Mouse (Mus musculus) liver, embryonic 12.5 days (tissue): ENCODE measurements around the gene Il22ra2. TPM values are rescaled to one million over a fixed set of nuclear protein-coding genes. Genes with fewer than 3 reads are reported as not detected.
"Not testable (repeated sequence)": the region's sequence is repeated elsewhere in the genome, so short reads cannot be mapped to it uniquely, and the experiment has no call there.

Experiments
- ATAC-seq: fragments of 200-750 bp; cut with Nextera tagmentation; 2 replicates; pipeline ENCODE4 v1.8.0; 2017; ENCODE audit warnings: moderate number of reproducible peaks, mild to moderate bottlenecking, moderate library complexity
- H3K27ac ChIP-seq: fragments of 300-500 bp; sonication (generic); 2 replicates; pipeline ENCODE4 v1.5.1; 2016; ENCODE audit warnings: mild to moderate bottlenecking
- H3K27me3 ChIP-seq: fragments of 300-500 bp; sonication (generic); replicated peaks from 2 replicates; pipeline ENCODE4 v1.6.1; 2016; ENCODE audit warnings: mild to moderate bottlenecking, moderate library complexity
- H3K36me3 ChIP-seq: fragments of 300-500 bp; sonication (generic); 2 replicates; pipeline ENCODE4 v1.6.1; 2016; ENCODE audit warnings: mild to moderate bottlenecking, moderate library complexity
- H3K4me1 ChIP-seq: fragments of 300-500 bp; sonication (generic); 2 replicates; pipeline ENCODE4 v1.6.1; 2016
- H3K4me2 ChIP-seq: fragments of 300-500 bp; sonication (generic); 2 replicates; pipeline ENCODE4 v1.6.1; 2016; ENCODE audit warnings: mild to moderate bottlenecking, moderate library complexity
- H3K4me3 ChIP-seq: fragments of 300-500 bp; sonication (generic); 2 replicates; pipeline ENCODE4 v1.5.1; 2016; ENCODE audit warnings: mild to moderate bottlenecking, moderate library complexity
- H3K9ac ChIP-seq: fragments of 300-500 bp; sonication (generic); 2 replicates; pipeline ENCODE4 v1.6.1; 2016; ENCODE audit warnings: mild to moderate bottlenecking, moderate library complexity
- H3K9me3 ChIP-seq: fragments of 300-500 bp; sonication (generic); replicated peaks from 2 replicates; pipeline ENCODE4 v1.6.1; 2016; ENCODE audit warnings: mild to moderate bottlenecking, moderate library complexity
- WGBS: fragments of 180-500 bp; shearing (Covaris S2); methylation state at CpG from one replicate; pipeline ENCODE4 v1.1.7; 2016; ENCODE audit not compliant: insufficient replicate concordance; 5-methylcytosine and 5-hydroxymethylcytosine counted together
- polyA plus RNA-seq: library from polyadenylated mRNA; unstranded; fragments of >200 nt; fragmentation: Nextera tagmentation; extraction: Ambion mirVana; gene quantifications from 2 replicates; pipeline ENCODE4 v1.2.1, GENCODE M21; 2016

The Il22ra2 gene
- polyA plus RNA-seq, 1 experiment from 2014 or later, result not detected

DNA sequence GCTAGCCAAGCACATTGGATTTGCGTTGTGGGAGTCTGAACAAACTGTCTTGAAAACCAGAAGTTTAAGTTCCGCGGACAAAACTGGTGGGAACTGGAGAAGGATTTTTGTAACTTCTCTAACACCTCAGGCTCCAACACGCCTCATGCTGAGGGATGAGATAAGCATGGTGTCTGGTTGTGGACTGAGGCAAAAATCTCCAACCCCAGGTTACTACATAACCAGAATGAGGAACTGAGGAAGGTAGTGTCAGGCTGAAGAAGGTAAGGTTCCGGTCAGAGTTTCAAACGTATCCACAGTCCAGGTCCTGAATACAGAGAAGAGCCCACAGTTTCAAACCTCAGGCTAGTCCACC, 30.5 kb upstream of the Il22ra2 start:
- Histone ChIP-seq H3K4me1 (peaks cover 73% of the 10 kb centered on the region), H3K36me3 (no peaks in the 10 kb centered on the region), H3K9me3 (no peaks in the 10 kb centered on the region), H3K27ac (peak overlapping the region; percentile 80), H3K4me2 (peak overlapping the region; percentile 83), H3K4me3 (peak overlapping the region; percentile 72), H3K9ac (peak overlapping the region; percentile 40; the same call in 1 of the 2 replicates), H3K27me3 (no peaks in the 10 kb centered on the region)
- 10% methylated on average over 6 of the region's 6 CpGs for WGBS
- peak; percentile 50 for ATAC-seq

- ATAC-seq, result peak; percentile 98
- H3K9ac ChIP-seq, result peak within 1 kb of the TSS; percentile 78
- no peaks in the 10 kb centered on the region for H3K27me3 ChIP-seq
- no peaks in the 10 kb centered on the region for H3K9me3 ChIP-seq
- H3K4me2 ChIP-seq, result peak within 1 kb of the TSS; percentile 83
- H3K4me3 ChIP-seq, result peak within 1 kb of the TSS; percentile 72
- peak within 1 kb of the TSS; percentile 80 for H3K27ac ChIP-seq
- 1% methylated on average over 52 of the region's 52 CpGs for WGBS
- peaks cover 73% of the 10 kb centered on the region for H3K4me1 ChIP-seq
- no peaks in the 10 kb centered on the region for H3K36me3 ChIP-seq
Measured at GRCm38 (mm10) chr10:19591641-19592441, 30.0 kb upstream of the Il22ra2 start, which contains the start of gene Ifngr1. Gene Ifngr1, plus strand, starts transcription at chr10:19591949.

DNA sequence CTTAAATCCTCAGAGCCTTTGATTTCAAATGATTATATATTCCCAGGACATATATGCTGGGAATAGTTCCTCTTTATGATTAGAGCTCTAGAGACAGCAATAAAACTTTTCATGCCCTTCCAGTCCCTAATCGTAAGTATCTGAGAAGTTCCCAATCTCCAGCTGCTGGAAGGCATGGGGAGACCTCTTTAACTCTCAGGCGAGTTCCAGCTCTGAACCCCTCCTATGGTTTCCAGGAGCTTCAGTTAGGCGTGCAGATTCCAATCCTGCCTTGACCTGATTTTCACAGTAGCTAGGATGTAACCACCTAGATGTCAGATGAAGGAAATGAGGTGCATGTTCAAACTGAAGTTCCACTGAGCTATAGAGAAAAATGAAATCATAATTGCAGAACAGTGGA, 29.2 kb upstream of the Il22ra2 start:
- Histone ChIP-seq H3K4me3 (peak overlapping the region; percentile 72), H3K4me1 (peaks cover 68% of the 10 kb centered on the region), H3K27ac (0 out of 2 replicates have a peak overlapping the region, but pooled peaks have one; percentile 79), H3K27me3 (no peaks in the 10 kb centered on the region), H3K9ac (peak overlapping the region; percentile 78), H3K9me3 (no peaks in the 10 kb centered on the region), H3K36me3 (peaks cover 4% of the 10 kb centered on the region; the same call in 1 of the 2 replicates), H3K4me2 (peak overlapping the region; percentile 83)
- ATAC-seq, result no peak
- WGBS, result 12% methylated on average over 3 of the region's 3 CpGs

DNA sequence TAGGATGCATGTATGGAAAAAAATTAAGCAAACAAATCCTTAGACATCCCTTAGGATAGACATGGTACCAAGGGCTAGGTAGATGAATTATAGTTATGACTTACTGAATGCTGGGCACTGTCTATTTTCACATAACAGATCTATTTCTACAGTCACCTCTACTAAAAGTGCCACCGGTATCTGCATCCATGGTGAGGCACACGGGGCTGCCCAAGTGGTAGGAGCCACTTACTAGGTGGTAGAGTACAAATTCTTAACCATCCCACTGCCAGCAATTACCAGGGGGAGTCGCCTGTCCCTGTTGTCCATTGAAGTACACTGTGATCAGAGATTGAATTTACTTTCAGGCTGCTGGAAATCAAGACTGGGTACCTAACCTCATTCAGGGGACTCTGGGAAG, 28.5 kb upstream of the Il22ra2 start:
- peak overlapping the region; percentile 72 for H3K4me3 ChIP-seq
- no peak overlapping the region for H3K27ac ChIP-seq
- no peak for ATAC-seq
- 72% methylated on average over 3 of the region's 3 CpGs for WGBS
- no peak overlapping the region for H3K9ac ChIP-seq
- peaks cover 63% of the 10 kb centered on the region for H3K4me1 ChIP-seq
- H3K4me2 ChIP-seq, result peak overlapping the region; percentile 83
- no peaks in the 10 kb centered on the region for H3K27me3 ChIP-seq
- no peaks in the 10 kb centered on the region for H3K9me3 ChIP-seq
- H3K36me3 ChIP-seq, result peaks cover 10% of the 10 kb centered on the region

DNA sequence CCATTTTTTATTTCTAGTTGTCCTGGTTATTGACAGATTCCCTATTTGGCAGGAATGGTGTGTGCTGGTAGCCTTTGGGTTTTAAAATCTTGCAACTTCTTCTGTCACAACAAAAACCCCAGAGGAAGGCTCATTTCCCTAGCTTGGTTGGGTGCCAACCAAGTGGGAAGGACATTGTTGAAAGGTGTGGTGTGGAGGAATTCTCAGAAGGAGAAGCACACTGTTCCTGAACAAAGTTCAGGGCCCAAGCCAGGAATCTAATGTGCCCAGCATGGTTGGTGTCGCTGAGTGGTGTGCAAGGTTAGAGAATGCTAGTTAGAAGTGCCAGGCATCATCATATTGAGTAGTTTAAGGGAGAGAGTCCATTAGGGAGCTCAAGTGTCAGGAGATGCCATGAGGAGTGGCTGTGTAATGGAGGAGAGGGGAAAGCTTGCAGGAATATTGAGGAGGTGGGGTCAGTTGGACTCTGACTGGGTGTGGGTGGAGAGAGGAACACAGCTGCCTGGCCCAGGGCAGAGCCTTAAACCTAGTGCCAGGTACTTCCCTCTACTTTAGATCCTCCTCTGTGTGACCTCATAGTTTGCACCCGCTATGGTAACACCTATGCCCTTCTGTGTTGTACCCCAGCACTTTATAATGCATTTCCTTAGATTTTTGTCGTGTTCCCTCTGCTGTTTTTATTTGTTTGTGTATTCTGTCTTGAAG, 27.4 kb upstream of the Il22ra2 start:
- Histone ChIP-seq H3K9ac (no peak overlapping the region), H3K36me3 (peaks cover 21% of the 10 kb centered on the region), H3K9me3 (no peaks in the 10 kb centered on the region), H3K4me1 (peaks cover 62% of the 10 kb centered on the region), H3K27ac (no peak overlapping the region; the same call in 1 of the 2 replicates), H3K4me3 (peak overlapping the region; percentile 72; the same call in 1 of the 2 replicates), H3K4me2 (peak overlapping the region; percentile 83), H3K27me3 (no peaks in the 10 kb centered on the region)
- no peak for ATAC-seq
- 70% methylated on average over 3 of the region's 3 CpGs for WGBS

- no peak for ATAC-seq
- Histone ChIP-seq H3K4me1 (peaks cover 41% of the 10 kb centered on the region), H3K4me2 (no peak overlapping the region), H3K9ac (no peak overlapping the region), H3K9me3 (0 out of 2 replicates have a peak, but pooled peaks cover 2% of the 10 kb centered on the region), H3K27ac (0 out of 2 replicates have a peak overlapping the region, but pooled peaks have one; percentile 2), H3K36me3 (peaks cover 35% of the 10 kb centered on the region), H3K27me3 (no peaks in the 10 kb centered on the region), H3K4me3 (no peak overlapping the region)
- 39% methylated on average over 4 of the region's 4 CpGs for WGBS
Measured at GRCm38 (mm10) chr10:19596866-19597265, 24.9 kb upstream of the Il22ra2 start.

DNA sequence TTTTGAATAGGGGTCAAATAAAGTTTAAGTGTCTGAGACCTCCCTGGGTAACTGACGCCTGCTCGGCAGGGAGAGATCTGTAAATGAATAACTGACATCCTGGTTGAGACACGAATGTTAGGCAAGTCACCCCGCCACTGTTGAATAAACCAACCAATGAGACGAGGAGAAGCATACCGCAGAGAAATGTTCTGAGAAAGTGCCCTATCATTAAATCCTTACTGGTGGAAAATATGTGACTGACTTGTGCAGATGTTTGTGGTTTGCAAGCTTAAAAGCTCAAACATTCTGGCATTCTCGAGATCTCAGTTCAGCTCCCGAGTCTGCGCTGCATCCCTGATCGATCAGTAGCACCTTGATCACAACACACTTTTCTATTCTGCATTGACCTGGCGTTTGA, 23.7 kb upstream of the Il22ra2 start:
- no peak overlapping the region for H3K4me2 ChIP-seq
- peaks cover 29% of the 10 kb centered on the region for H3K4me1 ChIP-seq
- ATAC-seq, result no peak
- H3K4me3 ChIP-seq, result no peak overlapping the region
- no peaks in the 10 kb centered on the region for H3K27me3 ChIP-seq
- peaks cover 47% of the 10 kb centered on the region for H3K36me3 ChIP-seq
- no peak overlapping the region for H3K9ac ChIP-seq
- H3K27ac ChIP-seq, result no peak overlapping the region
- 0 out of 2 replicates have a peak, but pooled peaks cover 2% of the 10 kb centered on the region for H3K9me3 ChIP-seq
- 74% methylated on average over 11 of the region's 11 CpGs for WGBS

- Histone ChIP-seq H3K36me3 (peaks cover 62% of the 10 kb centered on the region), H3K27me3 (no peaks in the 10 kb centered on the region), H3K9ac (no peak overlapping the region), H3K27ac (no peak overlapping the region), H3K4me1 (peaks cover 15% of the 10 kb centered on the region), H3K4me3 (no peak overlapping the region), H3K9me3 (0 out of 2 replicates have a peak, but pooled peaks cover 2% of the 10 kb centered on the region), H3K4me2 (no peak overlapping the region)
- no peak for ATAC-seq
- WGBS, result 72% methylated on average over 6 of the region's 6 CpGs
Measured at GRCm38 (mm10) chr10:19599331-19600092, 22.3 kb upstream of the Il22ra2 start.

GRCm38 (mm10) chr10:19600093-19600420, 21.7 kb upstream of the Il22ra2 start:
- H3K4me1 ChIP-seq, result peaks cover 12% of the 10 kb centered on the region
- H3K9ac ChIP-seq, result no peak overlapping the region
- no peak overlapping the region for H3K4me3 ChIP-seq
- H3K9me3 ChIP-seq, result 0 out of 2 replicates have a peak, but pooled peaks cover 2% of the 10 kb centered on the region
- 79% methylated on average over 3 of the region's 3 CpGs for WGBS
- H3K27me3 ChIP-seq, result no peaks in the 10 kb centered on the region
- no peak overlapping the region for H3K27ac ChIP-seq
- H3K4me2 ChIP-seq, result no peak overlapping the region
- no peak for ATAC-seq
- H3K36me3 ChIP-seq, result peaks cover 67% of the 10 kb centered on the region

DNA sequence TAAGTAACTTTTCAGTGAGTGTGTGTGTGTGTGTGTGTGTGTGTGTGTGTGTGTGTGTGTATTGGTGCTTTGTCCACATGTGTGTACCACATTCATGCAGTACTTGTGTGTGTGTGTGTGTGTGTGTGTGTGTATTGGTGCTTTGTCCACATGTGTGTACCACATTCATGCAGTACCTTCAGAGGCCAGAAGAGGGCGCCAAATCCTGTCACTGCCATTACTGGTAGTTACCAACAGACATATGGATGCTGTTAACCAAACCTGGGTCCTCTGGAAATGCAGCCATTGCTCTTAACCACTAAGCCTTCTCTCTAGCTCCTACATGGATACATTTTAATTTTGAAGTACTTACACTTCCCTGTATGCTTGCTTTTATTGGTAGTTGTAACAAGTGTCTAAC, 20.3 kb upstream of the Il22ra2 start:
- H3K4me2 ChIP-seq, H3K4me3 ChIP-seq, H3K27me3 ChIP-seq, H3K4me1 ChIP-seq, ATAC-seq, H3K9me3 ChIP-seq, H3K27ac ChIP-seq, H3K9ac ChIP-seq: not testable (repeated sequence)
- 41% methylated on average over 1 of the region's 1 CpGs for WGBS
- peaks cover 82% of the 10 kb centered on the region for H3K36me3 ChIP-seq

DNA sequence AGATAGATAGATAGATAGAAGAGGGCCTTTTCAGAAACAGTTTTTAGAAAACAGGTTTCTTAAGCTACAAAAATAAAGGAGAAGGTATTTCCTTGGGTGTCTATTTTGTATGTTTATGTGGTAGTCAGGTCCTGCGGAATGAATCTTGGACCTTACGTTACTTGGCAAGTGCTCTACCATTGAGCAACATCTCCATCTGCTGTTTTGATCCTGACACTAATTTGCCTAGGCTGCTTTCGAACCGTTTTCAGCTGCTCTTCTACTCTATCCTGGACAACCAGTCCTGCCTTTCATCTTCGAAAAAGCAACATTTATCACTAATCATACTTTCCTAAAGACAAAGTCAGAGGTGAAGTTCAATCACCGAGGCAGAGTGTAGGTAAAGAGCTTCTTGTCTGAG, 18.6 kb upstream of the Il22ra2 start:
- Histone ChIP-seq H3K36me3 (peaks cover 89% of the 10 kb centered on the region), H3K27ac (no peak overlapping the region), H3K9ac (no peak overlapping the region), H3K4me2 (no peak overlapping the region), H3K4me1 (no peaks in the 10 kb centered on the region), H3K27me3 (no peaks in the 10 kb centered on the region), H3K4me3 (no peak overlapping the region), H3K9me3 (0 out of 2 replicates have a peak, but pooled peaks cover 2% of the 10 kb centered on the region)
- WGBS, result 74% methylated on average over 6 of the region's 6 CpGs
- no peak for ATAC-seq
